Mouse (Mus musculus) lung, adult 2 months (tissue): ENCODE results near the gene Med19. TPM values are rescaled to one million over a fixed set of nuclear protein-coding genes. Genes with fewer than 3 reads are reported as not detected.
A peak's percentile ranks its signal among the peaks of the same experiment; 100 is the strongest.
"Not testable (repeated sequence)": the region's sequence is repeated elsewhere in the genome, so short reads cannot be mapped to it uniquely, and the experiment has no call there.

Experiments used
- DNase-seq: peaks from one replicate; pipeline ENCODE4 v3.0.0; 2022
- H3K4me1 ChIP-seq: fragments of 200-500 bp; 2 replicates; pipeline ENCODE4 v1.6.1; 2011; ENCODE audit warnings: low read length; ENCODE audit not compliant: control insufficient read depth, insufficient read depth
- H3K4me3 ChIP-seq: fragments of 200-500 bp; replicated peaks from 2 replicates; pipeline ENCODE3; 2011; ENCODE audit warnings: low read depth, mild to moderate bottlenecking, control low read depth, low read length; ENCODE audit errors: extremely low read depth
- CTCF ChIP-seq: fragments of 200-500 bp; IDR thresholded peaks from 2 replicates; pipeline ENCODE4 v1.5.1; 2011; ENCODE audit warnings: mild to moderate bottlenecking, low read length, control low read depth; ENCODE audit not compliant: insufficient read depth
- POLR2A ChIP-seq: fragments of 200-500 bp; IDR thresholded peaks from 2 replicates; pipeline ENCODE4 v1.6.1; 2011; ENCODE audit warnings: low read depth, mild to moderate bottlenecking, control low read depth, low read length, borderline replicate concordance; ENCODE audit errors: extremely low read depth
- WGBS: fragments of 180-500 bp; shearing (Covaris S2); methylation state at CpG from one replicate; pipeline ENCODE4 v1.1.7; 2018; 5-methylcytosine and 5-hydroxymethylcytosine counted together
- polyA plus RNA-seq: library from polyadenylated mRNA; depleted of rRNA; stranded (reverse); fragments of >200 nt; gene quantifications from 2 replicates; pipeline ENCODE4 v1.2.3, GENCODE M21; 2012

The Med19 gene
- polyA plus RNA-seq, 1 experiment, result 8.9 TPM

GRCm38 (mm10) chr2:84715562-84716361, 37.6 kb downstream of the Med19 start:
- under 1% methylated on average over 33 of the region's 33 CpGs for WGBS
- H3K4me3 ChIP-seq, result peak overlapping the region; percentile 88
- TF ChIP-seq POLR2A (peak; percentile 51; the same call in 1 of the 2 replicates), CTCF (no peak)
- H3K4me1 ChIP-seq, result peaks cover 5% of the 10 kb centered on the region
- peak; percentile 78 for DNase-seq

GRCm38 (mm10) chr2:84716423-84717355, 38.5 kb downstream of the Med19 start:
- Histone ChIP-seq H3K4me1 (peaks cover 5% of the 10 kb centered on the region), H3K4me3 (no peak overlapping the region)
- DNase-seq, result no peak
- TF ChIP-seq POLR2A, result no peak
- TF ChIP-seq CTCF, result no peak
- 18% methylated on average over 9 of the region's 9 CpGs for WGBS

- TF ChIP-seq POLR2A, result no peak
- no peak for TF ChIP-seq CTCF
- Histone ChIP-seq H3K4me1 (peaks cover 5% of the 10 kb centered on the region), H3K4me3 (no peak overlapping the region)
- no peak for DNase-seq
- 92% methylated on average over 4 of the region's 4 CpGs for WGBS
Measured at GRCm38 (mm10) chr2:84717357-84717756, 39.2 kb downstream of the Med19 start.

GRCm38 (mm10) chr2:84720718-84721117, 42.5 kb downstream of the Med19 start:
- no peak for DNase-seq
- Histone ChIP-seq H3K4me3 (no peak overlapping the region), H3K4me1 (no peaks in the 10 kb centered on the region)
- 86% methylated on average over 2 of the region's 2 CpGs for WGBS
- TF ChIP-seq POLR2A (no peak), CTCF (no peak)

GRCm38 (mm10) chr2:84721182-84721581, 43.0 kb downstream of the Med19 start:
- WGBS, result 89% methylated on average over 3 of the region's 3 CpGs
- Histone ChIP-seq H3K4me1 (no peaks in the 10 kb centered on the region), H3K4me3 (no peak overlapping the region)
- TF ChIP-seq POLR2A, result no peak
- no peak for TF ChIP-seq CTCF
- no peak for DNase-seq

GRCm38 (mm10) chr2:84723856-84724255, 45.7 kb downstream of the Med19 start:
- H3K4me1 ChIP-seq, result 0 out of 2 replicates have a peak, but pooled peaks cover 2% of the 10 kb centered on the region
- DNase-seq, result no peak
- no peak for TF ChIP-seq CTCF
- no peak for TF ChIP-seq POLR2A
- H3K4me3 ChIP-seq, result no peak overlapping the region
- 90% methylated on average over 14 of the region's 14 CpGs for WGBS

GRCm38 (mm10) chr2:84725770-84726169, 47.6 kb downstream of the Med19 start:
- TF ChIP-seq CTCF, result no peak
- no peak for TF ChIP-seq POLR2A
- WGBS, result 89% methylated on average over 10 of the region's 10 CpGs
- Histone ChIP-seq H3K4me1 (0 out of 2 replicates have a peak, but pooled peaks cover 2% of the 10 kb centered on the region), H3K4me3 (no peak overlapping the region)
- DNase-seq, result no peak

GRCm38 (mm10) chr2:84726716-84727115, 48.5 kb downstream of the Med19 start:
- TF ChIP-seq CTCF (no peak), POLR2A (no peak)
- WGBS, result 2% methylated on average over 9 of the region's 9 CpGs

GRCm38 (mm10) chr2:84727172-84727858, 49.1 kb downstream of the Med19 start, which contains the start of gene Clp1:
Clp1 (minus strand) TSS chr2:84727350.
- Histone ChIP-seq H3K4me1 (0 out of 2 replicates have a peak, but pooled peaks cover 2% of the 10 kb centered on the region), H3K4me3 (peak within 1 kb of the TSS; percentile 85)
- TF ChIP-seq POLR2A (peak; percentile 89), CTCF (no peak)
- under 1% methylated on average over 39 of the region's 39 CpGs for WGBS
- peak; percentile 95 for DNase-seq

More at GRCm38 (mm10) chr2:84726716-84727115, 48.5 kb downstream of the Med19 start:
- peak overlapping the region; percentile 45 for H3K4me3 ChIP-seq
- DNase-seq, result no peak
- 0 out of 2 replicates have a peak, but pooled peaks cover 2% of the 10 kb centered on the region for H3K4me1 ChIP-seq

GRCm38 (mm10) chr2:84728191-84728590, 50.0 kb downstream of the Med19 start:
- not testable (repeated sequence) for H3K4me1 ChIP-seq, H3K4me3 ChIP-seq, DNase-seq
- WGBS, result 80% methylated on average over 5 of the region's 5 CpGs
